Mouse (Mus musculus) olfactory bulb, adult 2 months (tissue): ENCODE data around the gene Cdkl4. TPM values are rescaled to one million over a fixed set of nuclear protein-coding genes. Genes with fewer than 3 reads are reported as not detected.
"Not testable (repeated sequence)": the region's sequence is repeated elsewhere in the genome, so short reads cannot be mapped to it uniquely, and the experiment has no call there.

Source experiments
- H3K27ac ChIP-seq: fragments of 200-500 bp; 2 replicates; pipeline ENCODE4 v1.5.1; 2012; ENCODE audit warnings: low read depth, low read length; ENCODE audit not compliant: insufficient read depth
- H3K4me1 ChIP-seq: fragments of 200-500 bp; 2 replicates; pipeline ENCODE4 v1.6.1; 2012; ENCODE audit warnings: low read length; ENCODE audit not compliant: control insufficient read depth, insufficient read depth
- H3K4me3 ChIP-seq: fragments of 200-500 bp; 2 replicates; pipeline ENCODE4 v1.5.1; 2012; ENCODE audit warnings: mild to moderate bottlenecking, low read depth, low read length, moderate library complexity; ENCODE audit not compliant: insufficient read depth
- CTCF ChIP-seq: fragments of 200-500 bp; IDR thresholded peaks from 2 replicates; pipeline ENCODE4 v1.5.1; 2012; ENCODE audit warnings: low read depth, mild to moderate bottlenecking, low read length, moderate library complexity; ENCODE audit not compliant: insufficient read depth
- POLR2A ChIP-seq: fragments of 200-500 bp; IDR thresholded peaks from 2 replicates; pipeline ENCODE4 v1.6.1; 2012; ENCODE audit warnings: mild to moderate bottlenecking, low read depth, low read length, moderate library complexity; ENCODE audit not compliant: insufficient read depth
- WGBS: fragments of 180-500 bp; shearing (Covaris S2); methylation state at CpG from one replicate; pipeline ENCODE4 v1.1.7; 2018; 5-methylcytosine and 5-hydroxymethylcytosine counted together
- polyA plus RNA-seq: library from polyadenylated mRNA; stranded (reverse); fragments of >200 nt; gene quantifications from 2 replicates; pipeline ENCODE4 v1.2.4, GENCODE M21; 2012; ENCODE audit warnings: low replicate concordance; ENCODE audit not compliant: missing spikeins, insufficient read depth, insufficient read length

Gene Cdkl4
- polyA plus RNA-seq, 1 experiment: not detected

GRCm38 (mm10) chr17:80579901-80580300 lies 2.3 kb upstream of the Cdkl4 start:
- no peak for TF ChIP-seq POLR2A
- TF ChIP-seq CTCF: no peak
- Histone ChIP-seq H3K4me1 (0 out of 2 replicates have a peak, but pooled peaks cover 5% of the 10 kb centered on the region), H3K27ac (no peak overlapping the region), H3K4me3 (no peak overlapping the region)
- WGBS: 84% methylated on average over 6 of the region's 6 CpGs

GRCm38 (mm10) chr17:80579089-80579488 lies 1.5 kb upstream of the Cdkl4 start:
- H3K4me3 ChIP-seq: no peak overlapping the region
- H3K27ac ChIP-seq: no peak overlapping the region
- 0 out of 2 replicates have a peak, but pooled peaks cover 5% of the 10 kb centered on the region for H3K4me1 ChIP-seq
- TF ChIP-seq CTCF: no peak
- TF ChIP-seq POLR2A: no peak
- WGBS: 90% methylated on average over 9 of the region's 9 CpGs

GRCm38 (mm10) chr17:80578041-80578440 lies 428 bp upstream of the Cdkl4 start:
- 96% methylated on average over 1 of the region's 1 CpGs for WGBS
- no peak overlapping the region for H3K4me3 ChIP-seq
- 0 out of 2 replicates have a peak, but pooled peaks cover 5% of the 10 kb centered on the region for H3K4me1 ChIP-seq
- TF ChIP-seq CTCF (no peak), POLR2A (no peak)
- no peak overlapping the region for H3K27ac ChIP-seq

- WGBS: under 1% methylated on average over 30 of the region's 30 CpGs
- Histone ChIP-seq H3K4me3 (peak overlapping the region; percentile 44), H3K27ac (no peak overlapping the region), H3K4me1 (0 out of 2 replicates have a peak, but pooled peaks cover 5% of the 10 kb centered on the region)
- TF ChIP-seq POLR2A (no peak), CTCF (no peak)
These were observed 399 bp downstream of the Cdkl4 start for GRCm38 (mm10) chr17:80577214-80577613.

- TF ChIP-seq CTCF (no peak), POLR2A (no peak)
- Histone ChIP-seq H3K27ac (no peak overlapping the region), H3K4me1 (0 out of 2 replicates have a peak, but pooled peaks cover 5% of the 10 kb centered on the region), H3K4me3 (no peak overlapping the region)
- 62% methylated on average over 7 of the region's 7 CpGs for WGBS
These were observed 2.6 kb downstream of the Cdkl4 start for GRCm38 (mm10) chr17:80575008-80575407.

- TF ChIP-seq POLR2A (no peak), CTCF (no peak)
- WGBS: 59% methylated on average over 7 of the region's 7 CpGs
- H3K4me1 ChIP-seq: 0 out of 2 replicates have a peak, but pooled peaks cover 5% of the 10 kb centered on the region
- no peak overlapping the region for H3K27ac ChIP-seq
- H3K4me3 ChIP-seq: no peak overlapping the region
These were observed 3.1 kb downstream of the Cdkl4 start for GRCm38 (mm10) chr17:80574471-80574965.

GRCm38 (mm10) chr17:80572187-80572935 lies 5.3 kb downstream of the Cdkl4 start:
- Histone ChIP-seq H3K4me3 (no peak overlapping the region), H3K4me1 (0 out of 2 replicates have a peak, but pooled peaks cover 2% of the 10 kb centered on the region), H3K27ac (no peak overlapping the region)
- TF ChIP-seq POLR2A (no peak), CTCF (no peak)
- 94% methylated on average over 13 of the region's 13 CpGs for WGBS

GRCm38 (mm10) chr17:80571460-80571859 lies 6.2 kb downstream of the Cdkl4 start:
- Histone ChIP-seq H3K27ac (no peak overlapping the region), H3K4me1 (no peaks in the 10 kb centered on the region), H3K4me3 (no peak overlapping the region)
- TF ChIP-seq POLR2A (no peak), CTCF (no peak)
- WGBS: 92% methylated on average over 4 of the region's 4 CpGs

GRCm38 (mm10) chr17:80569718-80570117 lies 7.9 kb downstream of the Cdkl4 start:
- 92% methylated on average over 1 of the region's 2 CpGs for WGBS
- H3K4me1 ChIP-seq, H3K4me3 ChIP-seq, H3K27ac ChIP-seq: not testable (repeated sequence)
